In genomic region chr14:52327375-52327901, GRCm38 (mm10) we compare ENCODE assay signal across 8 mouse cellular contexts. TPM values are rescaled to one million over a fixed set of nuclear protein-coding genes. Genes with fewer than 3 reads are reported as not detected.
DNase-seq lines count a peak whose midpoint lies in the region; ATAC-seq and TF ChIP-seq lines count a peak whose summit lies in the region.
"Had no signal": no experiment of that assay in that cellular context is flagged by ENCODE, and none has a peak within 500 bp of the region (broad histone marks: within the 10 kb centered on the region; RNA-seq: fewer than 3 reads in every experiment).

No protein-coding gene starts in this region.

- no peak for TF ChIP-seq EP300 in stomach, postnatal 0 days (optimal IDR thresholded peaks at IDR 0.05)

- peak overlapping the region; percentile 86 for H3K9ac ChIP-seq in forebrain, embryonic 11.5 days (ENCODE audit: low read length)
- no peak overlapping the region for H3K9ac ChIP-seq in liver, embryonic 12.5 days
- H3K9ac ChIP-seq in stomach, postnatal 0 days (ENCODE audit: low read length): peak overlapping the region; percentile 18; the same call in 1 of the 2 replicates

- H3K4me3 ChIP-seq in forebrain, embryonic 11.5 days (ENCODE audit: low read depth, low read length): peak overlapping the region; percentile 65
- H3K4me3 ChIP-seq in liver, embryonic 12.5 days: peak overlapping the region; percentile 39
- peak overlapping the region; percentile 35 for H3K4me3 ChIP-seq in stomach, postnatal 0 days (ENCODE audit: low read depth, low read length)
- H3K4me3 ChIP-seq in cerebellum, adult 2 months (replicated peaks; ENCODE audit: insufficient read depth, low read depth, low read length): no peak overlapping the region

- ATAC-seq in forebrain, embryonic 11.5 days (replicated peaks; ENCODE audit: low FRiP score): peak; percentile 62
- ATAC-seq in liver, embryonic 12.5 days: no peak
- no peak for ATAC-seq in stomach, postnatal 0 days (ENCODE audit: low FRiP score, low TSS enrichment)

- peak; percentile 56 for DNase-seq in retina, postnatal 1 day
- no peak for DNase-seq in retina, embryonic 14.5 days (ENCODE audit: low spot score)
- no peak for DNase-seq in forebrain, embryonic 11.5 days (ENCODE audit: low spot score)
- no peak for DNase-seq in stomach, postnatal 0 days (ENCODE audit: low spot score)
- DNase-seq in kidney, adult 11 months: no peak
- no peak for DNase-seq in cerebellum, adult 2 months
- DNase-seq: heart, postnatal 4 days had no signal

- TF ChIP-seq POLR2A in cerebellum, adult 2 months (IDR thresholded peaks at IDR 0.05; ENCODE audit: borderline replicate concordance, insufficient read depth, low read length): no peak

- no peak for TF ChIP-seq CTCF in stomach, postnatal 0 days (IDR thresholded peaks at IDR 0.05; ENCODE audit: low read depth)
- TF ChIP-seq CTCF in cerebellum, adult 2 months (IDR thresholded peaks at IDR 0.05; ENCODE audit: borderline replicate concordance, insufficient read depth, low read depth, low read length): no peak

- H3K4me2 ChIP-seq in forebrain, embryonic 11.5 days (ENCODE audit: low read depth, low read length, severe bottlenecking): peak overlapping the region; percentile 77
- H3K4me2 ChIP-seq in liver, embryonic 12.5 days: peak overlapping the region; percentile 53
- H3K4me2 ChIP-seq in stomach, postnatal 0 days (replicated peaks; ENCODE audit: low read depth): peak overlapping the region; percentile 68

- no peaks in the 10 kb centered on the region for H3K36me3 ChIP-seq in forebrain, embryonic 11.5 days (ENCODE audit: control insufficient read depth, insufficient read depth, low read length)
- H3K36me3 ChIP-seq in liver, embryonic 12.5 days: no peaks in the 10 kb centered on the region
- H3K36me3 ChIP-seq in stomach, postnatal 0 days (ENCODE audit: control insufficient read depth, insufficient read depth, low read length): no peaks in the 10 kb centered on the region

- no peaks in the 10 kb centered on the region for H3K27me3 ChIP-seq in forebrain, embryonic 11.5 days (ENCODE audit: control insufficient read depth, insufficient read depth, low read length)
- peaks cover 91% of the 10 kb centered on the region for H3K27me3 ChIP-seq in liver, embryonic 12.5 days (replicated peaks)
- H3K27me3 ChIP-seq in stomach, postnatal 0 days (ENCODE audit: control insufficient read depth, insufficient read depth, low read length): no peaks in the 10 kb centered on the region
- no peaks in the 10 kb centered on the region; the same call in 1 of the 2 replicates for H3K27me3 ChIP-seq in cerebellum, adult 2 months (ENCODE audit: control insufficient read depth, insufficient read depth, low read length)

- H3K27ac ChIP-seq in forebrain, embryonic 11.5 days (ENCODE audit: low read depth, low read length): peak overlapping the region; percentile 93
- H3K27ac ChIP-seq in liver, embryonic 12.5 days: no peak overlapping the region
- no peak overlapping the region for H3K27ac ChIP-seq in stomach, postnatal 0 days (replicated peaks)
- H3K27ac ChIP-seq in cerebellum, adult 2 months (ENCODE audit: insufficient read depth, low read length): no peak overlapping the region

- peaks cover 24% of the 10 kb centered on the region for H3K4me1 ChIP-seq in forebrain, embryonic 11.5 days (replicated peaks; ENCODE audit: control insufficient read depth, insufficient read depth, low read length)
- H3K4me1 ChIP-seq in liver, embryonic 12.5 days: no peaks in the 10 kb centered on the region; the same call in 1 of the 2 replicates
- no peaks in the 10 kb centered on the region; the same call in 1 of the 2 replicates for H3K4me1 ChIP-seq in stomach, postnatal 0 days (replicated peaks; ENCODE audit: control insufficient read depth, insufficient read depth)
- no peaks in the 10 kb centered on the region for H3K4me1 ChIP-seq in cerebellum, adult 2 months (ENCODE audit: control insufficient read depth, insufficient read depth, low read length)

- 0% methylated on average over 14 of the region's 14 CpGs for WGBS in forebrain, embryonic 11.5 days
- WGBS in liver, embryonic 12.5 days (ENCODE audit: insufficient replicate concordance): 6% methylated on average over 14 of the region's 14 CpGs
- 5% methylated on average over 14 of the region's 14 CpGs for WGBS in stomach, postnatal 0 days
- WGBS in cerebellum, adult 2 months: 4% methylated on average over 14 of the region's 14 CpGs

- H3K9me3 ChIP-seq in forebrain, embryonic 11.5 days (ENCODE audit: control insufficient read depth, low read length): no peaks in the 10 kb centered on the region
- no peaks in the 10 kb centered on the region for H3K9me3 ChIP-seq in liver, embryonic 12.5 days (replicated peaks)
- no peaks in the 10 kb centered on the region for H3K9me3 ChIP-seq in stomach, postnatal 0 days (ENCODE audit: control insufficient read depth, low read length)

RNA-seq across cellular contexts. Expression of gene Sall2, which starts 1.1 kb away (rescaled TPM):
- 75.3 and 83.6 TPM in 2 replicates for polyA plus RNA-seq in forebrain, embryonic 11.5 days (2014; fragmentation: Nextera tagmentation; extraction: Ambion mirVana)
- 3.0 and 3.8 TPM in 2 replicates for polyA plus RNA-seq in liver, embryonic 12.5 days (2016; fragmentation: Nextera tagmentation; extraction: Ambion mirVana)
- 1.9 and 2.1 TPM in 2 replicates for polyA plus RNA-seq in stomach, postnatal 0 days (2015; fragmentation: Nextera tagmentation; extraction: Ambion mirVana)
- polyA plus RNA-seq in cerebellum, adult 2 months (2012; rRNA removed): 60.0 TPM in 2 replicates

RNA-seq across cellular contexts. Expression of gene Mettl3, which starts 22.5 kb away (rescaled TPM):
- 59.3 TPM in 2 replicates for polyA plus RNA-seq in forebrain, embryonic 11.5 days (2014; fragmentation: Nextera tagmentation; extraction: Ambion mirVana)
- 26.8 and 28.6 TPM in 2 replicates for polyA plus RNA-seq in liver, embryonic 12.5 days (2016; fragmentation: Nextera tagmentation; extraction: Ambion mirVana)
- polyA plus RNA-seq in stomach, postnatal 0 days (2015; fragmentation: Nextera tagmentation; extraction: Ambion mirVana): 13.7 and 15.9 TPM in 2 replicates
- polyA plus RNA-seq in cerebellum, adult 2 months (2012; rRNA removed): 36.4 and 40.6 TPM in 2 replicates

RNA-seq across cellular contexts. Expression of gene Olfr1513, which starts 28.8 kb away (rescaled TPM):
- polyA plus RNA-seq in forebrain, embryonic 11.5 days (2014; fragmentation: Nextera tagmentation; extraction: Ambion mirVana): not detected in 2 replicates
- not detected in 2 replicates for polyA plus RNA-seq in liver, embryonic 12.5 days (2016; fragmentation: Nextera tagmentation; extraction: Ambion mirVana)
- not detected in 2 replicates for polyA plus RNA-seq in stomach, postnatal 0 days (2015; fragmentation: Nextera tagmentation; extraction: Ambion mirVana)
- polyA plus RNA-seq in cerebellum, adult 2 months (2012; rRNA removed): not detected in 2 replicates

RNA-seq across cellular contexts. Expression of gene Rab2b, which starts 48.1 kb away (rescaled TPM):
- 33.5 and 35.8 TPM in 2 replicates for polyA plus RNA-seq in forebrain, embryonic 11.5 days (2014; fragmentation: Nextera tagmentation; extraction: Ambion mirVana)
- polyA plus RNA-seq in liver, embryonic 12.5 days (2016; fragmentation: Nextera tagmentation; extraction: Ambion mirVana): 4.6 TPM in 2 replicates
- polyA plus RNA-seq in stomach, postnatal 0 days (2015; fragmentation: Nextera tagmentation; extraction: Ambion mirVana): 6.9 and 7.3 TPM in 2 replicates
- polyA plus RNA-seq in cerebellum, adult 2 months (2012; rRNA removed): 37.0 and 37.7 TPM in 2 replicates

RNA-seq across cellular contexts. Expression of gene Tox4, which starts 48.5 kb away (rescaled TPM):
- 54.8 and 56.2 TPM in 2 replicates for polyA plus RNA-seq in forebrain, embryonic 11.5 days (2014; fragmentation: Nextera tagmentation; extraction: Ambion mirVana)
- polyA plus RNA-seq in liver, embryonic 12.5 days (2016; fragmentation: Nextera tagmentation; extraction: Ambion mirVana): 26.5 and 26.7 TPM in 2 replicates
- 21.5 and 22.9 TPM in 2 replicates for polyA plus RNA-seq in stomach, postnatal 0 days (2015; fragmentation: Nextera tagmentation; extraction: Ambion mirVana)
- polyA plus RNA-seq in cerebellum, adult 2 months (2012; rRNA removed): 40.2 and 45.2 TPM in 2 replicates

Comparison
In these comparisons a context has a peak if more than half of its experiments do, and no peak if none do; other contexts are left out.
1. RNA of gene Sall2, which starts 1.1 kb away (polyA plus RNA-seq): 75.3 to 83.6 TPM in forebrain, embryonic 11.5 days and 60.0 TPM in cerebellum, adult 2 months; 3.0 to 3.8 TPM in liver, embryonic 12.5 days and 1.9 to 2.1 TPM in stomach, postnatal 0 days; every median in the first group is over 10 times any median in the second.
2. Peak in every context shown above with its lines, with median percentiles within 50 percentile points of each other: H3K4me2 ChIP-seq.